Mouse (Mus musculus): ENCODE data around the gene Gm49322.

DNA sequence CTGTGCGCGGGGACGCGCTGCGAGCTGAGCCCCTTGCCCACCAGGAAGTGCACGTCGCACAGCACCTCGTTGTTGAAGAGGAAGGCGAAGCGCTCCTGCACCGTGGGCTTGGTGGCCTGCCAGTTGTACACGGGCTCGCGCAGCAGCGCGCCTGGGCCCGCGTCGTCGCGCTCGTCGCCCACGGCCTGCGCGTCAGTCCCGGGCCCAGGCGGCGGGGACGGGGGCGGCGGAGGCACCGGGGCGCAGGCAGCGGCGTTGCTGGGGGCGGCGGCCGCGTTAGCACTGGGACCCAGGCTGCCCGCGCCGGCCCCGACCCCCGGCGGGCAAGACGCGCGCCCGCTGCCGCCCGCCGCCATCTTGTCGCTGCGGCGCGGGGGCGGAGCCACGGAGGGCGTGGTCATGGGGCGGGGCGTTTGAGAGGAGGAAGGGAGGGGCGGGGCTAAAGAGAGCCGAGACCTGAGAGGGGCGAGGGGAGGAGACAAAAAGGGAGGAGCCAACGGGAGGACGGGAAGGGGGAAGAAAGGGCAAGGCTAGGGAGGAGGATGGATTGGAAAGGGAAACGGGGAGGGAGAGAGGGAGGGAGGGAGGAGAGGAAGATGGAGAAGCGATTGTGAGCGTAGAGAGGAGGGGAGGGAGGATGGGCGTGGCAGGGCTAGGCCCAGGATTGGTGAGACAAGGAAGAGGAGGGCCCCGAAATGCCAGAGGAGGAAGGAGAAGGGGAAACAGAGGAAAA, 50.5 kb downstream of the Gm49322 start:
- no peak for TF ChIP-seq EP300 (IDR thresholded peaks at IDR 0.05)
- TF ChIP-seq CTCF (IDR thresholded peaks at IDR 0.05) = no peak

Data from lung, postnatal 0 days (tissue).